Mouse (Mus musculus): ENCODE measurements around the gene Cad.
"Not testable (repeated sequence)": the region's sequence is repeated elsewhere in the genome, so short reads cannot be mapped to it uniquely, and the experiment has no call there.

The Cad gene

DNA sequence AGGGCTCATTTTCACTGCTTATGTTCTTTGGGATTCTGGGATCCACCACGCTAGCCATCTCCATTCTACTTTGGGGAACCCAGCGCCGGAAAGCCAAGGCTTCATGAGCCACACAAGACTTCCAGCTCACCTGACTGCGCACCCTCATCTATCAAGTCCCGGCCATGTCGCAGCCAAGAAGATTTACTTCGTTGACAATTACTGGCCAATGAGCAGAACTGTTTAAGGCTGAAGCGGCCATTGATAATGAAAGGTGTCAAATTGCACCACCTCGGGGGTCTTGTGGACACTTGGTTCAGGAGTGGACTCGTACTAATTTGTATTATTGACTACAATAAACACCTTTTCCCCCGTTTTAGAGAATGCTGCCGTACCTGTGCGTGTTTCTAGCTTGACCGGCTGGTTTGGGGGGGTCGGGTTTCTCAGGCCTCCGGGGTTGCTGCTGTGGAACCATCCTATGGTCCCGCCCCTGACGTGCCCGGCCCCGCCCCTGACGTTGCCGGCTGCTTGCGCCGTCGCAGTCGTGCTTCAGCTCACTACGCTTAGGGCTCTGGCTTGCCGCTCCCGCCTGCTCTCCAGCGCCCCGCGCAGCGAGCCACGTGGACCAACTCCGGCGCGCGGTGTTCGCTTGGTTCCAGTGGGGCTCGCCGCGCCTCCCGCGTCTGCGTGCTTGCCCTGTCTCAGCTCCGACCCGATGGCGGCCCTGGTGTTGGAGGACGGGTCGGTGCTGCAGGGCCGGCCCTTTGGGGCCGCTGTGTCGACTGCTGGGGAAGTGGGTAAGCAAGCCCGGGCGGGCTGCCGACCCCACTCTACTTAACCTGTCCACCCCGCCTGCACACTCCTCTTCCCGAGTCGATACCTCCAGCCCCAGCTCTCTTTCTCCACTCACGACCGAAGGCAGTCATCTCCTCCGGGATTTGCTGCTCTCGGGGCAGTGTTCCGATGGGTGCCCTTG lies at the start of gene Cad:
TSS of gene Cad (plus strand) at position 520 of the 955 bp plus-strand sequence.
- DNase-seq, result peak; percentile 98

DNA sequence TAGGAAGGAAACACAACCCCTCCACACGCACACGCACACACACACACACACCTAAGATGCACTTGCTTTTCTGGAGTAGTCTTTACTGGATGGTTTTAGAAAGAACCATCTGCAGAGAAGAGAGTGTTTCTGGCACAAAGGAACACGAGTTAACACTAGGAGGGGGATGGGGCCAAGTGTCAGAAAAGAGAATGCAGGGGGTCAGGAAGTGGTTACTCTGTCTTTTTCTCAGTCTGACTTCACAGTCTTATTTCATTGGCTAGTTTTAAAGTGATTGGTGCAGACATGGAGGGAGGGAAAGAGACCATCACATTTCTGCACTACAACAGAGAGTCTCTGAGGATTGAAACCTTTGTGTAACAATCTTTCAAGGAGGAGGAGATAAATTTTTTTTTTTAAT lies 41.8 kb upstream of the Cad start:
- no peak for DNase-seq

DNA sequence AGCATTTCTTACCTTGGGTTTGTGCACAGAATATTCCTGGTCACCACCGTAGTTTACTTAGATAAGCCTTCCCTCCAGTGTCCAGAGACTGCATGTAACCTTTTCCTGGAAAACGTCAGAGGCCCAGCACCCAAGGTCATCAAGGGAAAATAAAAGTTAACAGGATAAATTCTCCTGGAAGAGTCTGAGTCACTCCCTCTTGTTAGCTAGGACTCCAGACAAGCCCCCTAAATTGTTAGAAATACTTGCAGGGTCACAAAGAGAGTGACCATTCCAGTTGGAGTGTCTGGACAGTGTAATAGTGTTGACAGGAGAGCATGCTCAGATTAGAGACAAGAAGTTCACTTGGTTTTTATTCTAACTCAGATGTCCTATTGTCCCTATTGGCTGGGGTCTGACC lies 38.7 kb upstream of the Cad start:
- DNase-seq, result no peak

DNA sequence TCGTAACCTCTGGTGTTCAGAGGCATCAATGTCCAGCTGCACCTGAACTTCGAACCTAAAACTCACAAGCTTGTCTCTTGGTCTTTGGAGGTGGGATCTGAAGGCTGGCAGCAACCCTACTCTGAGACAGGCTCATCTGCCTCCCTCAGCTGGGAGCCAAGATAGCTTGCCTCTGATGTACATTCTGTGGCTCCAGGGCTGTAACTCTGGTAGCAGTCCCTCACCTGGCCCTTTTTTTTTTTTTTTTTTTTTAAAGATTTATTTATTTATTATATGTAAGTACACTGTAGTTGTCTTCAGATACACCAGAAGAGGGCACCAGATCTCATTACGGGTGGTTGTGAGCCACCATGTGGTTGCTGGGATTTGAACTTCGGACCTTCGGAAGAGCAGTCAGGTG lies 32.8 kb upstream of the Cad start:
- DNase-seq, result not testable (repeated sequence)

DNA sequence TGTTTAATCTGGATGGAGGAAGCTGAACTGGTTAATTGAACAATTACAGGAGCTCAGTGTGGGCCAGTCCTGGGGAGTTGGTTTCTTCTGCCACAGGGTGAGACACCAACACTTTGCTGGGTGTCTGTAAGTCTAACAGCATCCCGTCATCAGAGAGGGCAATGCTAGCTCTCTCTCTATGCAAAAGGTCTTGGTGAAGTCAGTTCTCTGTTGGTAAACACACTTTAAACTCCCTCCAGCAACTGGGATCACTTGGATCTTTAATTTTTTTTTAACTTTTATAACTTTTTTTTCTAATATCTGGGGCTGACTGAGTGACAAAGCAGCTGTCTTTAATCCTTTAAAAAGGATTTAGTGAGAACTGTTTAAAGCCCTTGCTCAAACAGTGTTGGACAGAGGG lies 31.9 kb upstream of the Cad start:
- no peak for DNase-seq

DNA sequence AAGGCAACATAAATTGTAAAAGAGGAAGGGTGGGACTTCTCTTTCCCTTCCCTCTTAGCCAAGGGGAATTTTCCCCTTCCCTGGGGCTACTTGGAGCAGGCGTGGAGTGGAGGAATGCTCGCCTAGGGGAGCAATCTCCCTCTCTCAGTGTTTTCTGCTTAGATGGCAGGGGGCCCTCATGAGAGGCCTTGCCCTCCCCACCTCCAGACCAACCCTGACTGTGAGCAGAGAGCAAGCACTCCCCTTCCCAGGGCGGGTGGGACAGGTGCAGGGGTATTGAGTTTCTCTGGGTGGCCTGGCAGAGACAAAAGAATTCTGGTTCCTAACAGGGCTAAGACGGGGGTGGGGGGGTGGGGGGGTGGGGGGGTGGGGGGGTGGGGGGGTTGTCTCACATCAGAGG lies 31.3 kb upstream of the Cad start:
- DNase-seq, result no peak

DNA sequence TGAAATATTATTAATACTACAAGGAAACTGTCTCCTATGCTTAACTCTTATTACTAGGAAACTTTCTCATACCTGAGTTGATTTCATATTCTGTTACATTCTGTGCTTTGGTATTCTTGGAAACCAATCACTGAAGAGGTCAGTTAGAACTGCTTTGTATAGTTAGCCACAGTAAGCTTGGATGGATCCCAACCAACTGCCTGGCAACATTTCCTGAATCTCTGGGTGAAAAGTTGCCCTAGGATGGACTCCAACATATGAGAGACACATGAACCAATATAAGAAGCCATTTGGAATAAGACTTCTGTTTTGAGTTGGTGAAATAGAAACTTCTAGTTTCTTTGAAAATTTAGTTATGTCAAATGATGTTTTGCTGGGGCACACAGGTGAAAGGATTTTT lies 29.9 kb upstream of the Cad start:
- DNase-seq, result no peak

DNA sequence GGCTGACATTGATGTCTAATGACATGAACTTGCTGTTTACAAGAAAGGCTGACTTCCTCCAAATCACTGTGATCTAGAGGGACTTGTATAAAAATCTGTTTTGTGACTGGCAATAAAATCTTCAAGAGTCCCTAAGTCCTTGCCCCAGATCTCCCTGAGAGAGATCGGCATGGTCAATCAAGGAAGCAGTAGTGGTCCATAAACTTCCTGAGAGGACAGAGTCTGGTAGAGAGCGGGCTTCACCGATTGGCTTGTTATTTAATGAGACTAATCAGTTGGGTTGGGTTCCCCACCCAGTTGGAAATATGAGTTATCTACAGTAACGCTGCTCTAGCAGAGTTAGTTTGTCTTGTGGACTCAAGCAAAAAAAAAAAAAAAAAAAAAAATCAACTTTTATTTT lies 23.7 kb upstream of the Cad start:
- DNase-seq, result no peak

DNA sequence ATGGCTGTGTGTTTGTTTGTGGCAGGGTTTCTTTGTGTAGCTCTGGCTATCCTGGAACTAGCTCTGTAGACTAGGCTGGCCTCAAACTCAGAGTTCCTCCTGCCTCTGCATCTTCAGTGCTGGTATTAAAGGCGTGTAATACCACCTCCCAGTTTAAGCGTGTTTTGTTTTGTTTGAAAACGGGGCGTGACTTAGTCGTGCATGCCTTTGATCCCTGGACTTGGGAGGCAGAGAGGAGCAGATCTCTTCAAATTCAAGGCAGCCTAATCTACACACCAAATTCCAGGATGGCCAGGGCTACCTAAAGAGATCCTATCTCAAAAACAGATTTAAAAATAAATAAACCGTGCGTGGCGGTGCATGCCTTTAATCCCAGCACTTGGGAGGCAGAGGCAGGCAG lies 23.1 kb upstream of the Cad start:
- no peak for DNase-seq

DNA sequence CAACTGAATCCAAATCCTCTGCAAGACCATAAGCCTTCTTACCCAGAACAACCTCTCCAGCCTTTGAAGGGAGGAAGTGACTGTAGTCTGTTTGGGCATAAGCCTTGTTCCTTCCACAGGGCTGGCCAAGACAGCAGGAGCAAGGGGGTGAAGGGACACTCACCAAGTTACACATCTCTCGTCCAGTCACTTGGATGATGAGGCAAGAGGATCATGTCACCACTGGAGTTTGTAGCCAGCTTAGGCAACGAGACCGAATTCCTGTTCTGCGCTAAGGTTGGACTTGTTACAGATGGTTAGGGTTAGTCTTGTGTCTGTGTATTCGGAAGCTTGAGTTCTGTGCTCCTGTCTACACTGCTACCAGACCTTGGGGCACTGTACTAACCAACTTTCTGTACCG lies 19.9 kb upstream of the Cad start:
- no peak for DNase-seq

DNA sequence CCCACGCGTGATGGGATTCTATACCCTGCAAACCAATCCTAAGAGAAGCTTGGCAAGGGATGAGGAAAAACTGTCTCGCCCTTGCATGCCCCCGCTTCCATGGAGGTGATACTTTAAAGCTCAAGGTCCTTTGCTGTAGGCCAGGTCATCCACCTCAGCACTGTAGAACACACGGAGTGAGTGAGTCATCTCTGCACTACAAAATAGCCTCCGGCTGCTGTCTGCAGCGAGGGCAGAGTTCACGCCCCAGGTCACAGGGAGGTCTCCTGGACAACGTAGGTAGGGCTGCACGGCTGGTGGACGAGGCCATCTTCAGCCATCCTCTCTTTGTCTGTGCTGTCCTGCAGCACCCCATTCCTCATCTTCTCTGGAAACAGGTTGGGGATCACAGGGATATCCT lies 18.0 kb upstream of the Cad start:
- DNase-seq, result not testable (repeated sequence)

DNA sequence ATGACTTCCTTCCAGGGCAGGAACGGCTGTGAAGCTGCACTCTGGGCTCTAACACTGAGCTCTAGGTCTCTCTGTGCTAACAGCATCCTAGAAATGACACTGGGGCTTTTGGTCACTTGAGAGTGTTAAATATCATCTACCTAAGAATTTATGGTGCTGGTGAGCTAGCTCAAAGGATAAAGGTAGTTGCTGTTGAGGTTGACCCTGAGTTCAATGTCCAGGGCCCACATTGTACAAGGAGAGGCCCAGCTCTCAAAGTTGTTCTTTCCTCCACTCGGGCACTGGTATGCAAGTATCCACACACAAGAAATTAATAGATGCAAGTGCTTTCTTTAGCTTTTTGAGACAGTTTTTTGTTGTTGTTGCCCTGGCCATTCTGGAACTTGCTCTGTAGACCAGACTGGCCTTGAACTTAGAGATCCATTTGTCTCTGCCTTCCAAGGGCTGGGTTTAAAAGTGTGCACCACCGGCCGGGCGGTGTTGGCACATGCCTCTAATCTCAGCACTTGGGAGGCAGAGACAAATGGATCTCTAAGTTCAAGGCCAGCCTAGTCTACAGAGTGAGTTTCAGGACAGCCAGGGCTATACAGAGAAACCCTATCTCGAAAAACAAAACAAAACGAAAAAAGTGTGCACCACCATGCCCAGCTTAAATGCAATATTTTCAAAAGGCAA lies 16.3 kb upstream of the Cad start:
- DNase-seq, result no peak

DNA sequence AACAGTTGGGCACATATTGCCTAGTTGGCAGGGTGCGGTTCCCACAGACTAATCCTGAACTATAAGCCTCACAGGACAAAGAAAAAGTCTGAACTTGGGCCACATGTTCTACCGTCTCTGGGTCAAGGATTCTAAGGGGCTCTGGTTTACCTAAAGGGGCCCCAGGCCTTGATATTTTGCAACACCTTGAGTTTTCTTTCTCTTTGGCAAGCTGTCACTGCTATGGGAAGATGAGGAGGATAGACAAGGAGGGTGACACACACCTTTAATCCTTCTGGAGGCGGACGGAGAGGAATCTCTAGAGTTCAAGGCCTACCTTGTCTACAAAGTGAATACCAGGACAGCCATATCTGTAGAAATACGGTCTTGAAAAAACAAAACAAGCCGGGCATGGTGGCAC lies 8.2 kb upstream of the Cad start:
- no peak for DNase-seq

DNA sequence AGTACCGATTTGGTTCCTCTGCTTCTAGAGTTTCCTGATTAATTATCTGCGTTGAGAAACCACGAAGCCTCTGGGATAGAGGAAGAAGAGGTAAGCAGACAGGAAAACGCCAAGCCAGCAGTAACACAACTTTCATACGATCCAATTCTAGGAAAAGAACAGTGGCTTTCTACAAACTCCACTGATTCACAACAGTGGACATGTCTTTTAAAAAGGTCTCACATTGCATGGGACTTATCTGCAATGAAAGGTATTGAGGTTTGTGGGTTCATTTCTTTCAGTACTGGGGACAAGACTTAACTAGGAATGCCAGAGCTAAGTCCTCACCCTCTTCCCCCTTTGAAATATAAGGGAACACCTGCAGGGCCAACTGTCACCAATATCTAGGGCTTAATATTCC lies 7.5 kb upstream of the Cad start:
- no peak for DNase-seq

DNA sequence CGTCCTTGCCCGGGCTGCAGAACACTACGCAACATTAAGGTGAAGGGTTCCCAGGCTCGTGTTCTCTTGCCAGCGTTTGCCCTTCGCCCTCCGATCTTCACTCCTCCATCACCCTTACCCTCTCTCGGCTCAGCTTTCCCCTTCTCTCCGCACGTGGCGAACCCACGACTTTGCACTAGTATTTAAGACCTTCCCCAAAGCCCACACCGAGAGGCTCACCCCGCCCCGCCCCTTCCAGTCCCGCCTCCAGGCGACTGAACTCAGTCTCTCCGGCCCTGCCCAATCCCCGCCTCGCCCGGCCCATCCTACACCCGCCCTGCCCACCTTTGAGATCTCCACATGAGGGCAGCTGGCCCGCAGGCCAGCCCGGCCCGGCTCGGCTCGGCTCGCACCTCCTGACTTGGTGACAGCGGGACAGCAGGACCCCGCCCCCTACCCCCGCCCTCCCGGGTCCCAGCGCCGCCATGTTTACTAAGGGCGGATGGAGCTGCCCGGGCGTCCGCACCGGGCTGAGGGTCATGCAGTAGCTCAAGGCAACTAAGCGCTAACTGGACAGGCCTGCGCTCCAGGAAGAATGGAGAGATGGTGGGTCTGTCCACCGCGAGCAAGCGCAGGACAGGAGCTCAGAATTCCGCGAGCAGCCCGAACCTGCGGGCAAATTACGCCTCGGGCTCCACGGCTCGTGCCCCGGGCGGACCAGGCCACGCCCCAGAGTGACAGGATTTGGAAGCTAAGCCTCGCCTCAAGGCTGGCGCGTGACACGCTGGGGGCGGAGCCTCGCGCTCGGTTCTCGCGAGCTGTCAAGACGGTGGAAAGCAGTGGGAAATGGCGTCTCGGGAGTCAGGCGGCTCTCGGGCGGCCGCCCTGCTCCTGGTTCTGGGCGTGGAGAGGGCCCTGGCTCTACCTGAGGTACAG lies 6.5 kb upstream of the Cad start, which contains the start of gene Atraid:
TSS of gene Atraid (plus strand) at position 465 of the 915 bp plus-strand sequence.
- DNase-seq, result peak; percentile 99

DNA sequence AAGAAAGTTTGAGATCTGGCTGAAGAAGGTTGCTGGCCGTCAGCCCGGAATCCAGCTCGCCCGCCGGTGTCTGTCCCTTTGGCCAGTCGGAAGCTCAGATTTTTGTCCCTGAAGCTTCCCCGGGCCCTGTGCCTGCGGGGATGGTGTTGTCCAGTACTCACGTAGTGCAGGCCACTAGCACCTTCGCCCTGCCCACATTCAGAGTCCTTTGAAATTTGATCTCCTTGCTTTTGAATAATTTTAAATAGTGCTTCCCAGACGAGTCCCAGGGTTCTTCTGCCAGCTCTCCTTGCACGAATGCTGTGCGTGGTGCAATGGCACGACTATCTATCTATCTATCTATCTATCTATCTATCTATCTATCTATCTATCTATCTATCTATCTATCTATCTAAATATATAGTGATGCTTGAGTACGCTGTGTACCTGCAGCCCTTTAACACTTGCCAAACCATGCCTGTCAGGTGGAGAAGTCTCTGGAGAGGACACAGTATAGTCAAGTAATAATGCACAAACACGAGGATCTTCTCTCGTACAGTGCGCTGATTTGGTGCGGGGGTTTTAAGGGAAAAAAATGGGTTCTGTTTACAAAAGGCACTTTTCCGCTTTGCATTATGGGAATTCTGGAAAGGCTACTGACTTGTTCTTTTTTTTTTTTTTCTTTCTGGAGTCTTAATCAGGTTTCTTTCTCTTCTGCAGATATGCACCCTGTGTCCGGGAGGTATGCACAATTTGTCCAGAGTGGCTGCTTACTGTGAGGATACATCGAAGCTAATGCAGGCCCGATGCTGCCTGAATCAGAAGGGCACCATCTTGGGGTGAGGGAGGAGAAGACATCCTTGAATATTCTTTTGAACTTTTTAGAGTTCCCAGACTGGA lies 5.6 kb upstream of the Cad start, which contains the start of gene Slc5a6:
TSS of gene Slc5a6 (minus strand) at position 162 of the 879 bp plus-strand sequence.
- peak; percentile 75 for DNase-seq

DNA sequence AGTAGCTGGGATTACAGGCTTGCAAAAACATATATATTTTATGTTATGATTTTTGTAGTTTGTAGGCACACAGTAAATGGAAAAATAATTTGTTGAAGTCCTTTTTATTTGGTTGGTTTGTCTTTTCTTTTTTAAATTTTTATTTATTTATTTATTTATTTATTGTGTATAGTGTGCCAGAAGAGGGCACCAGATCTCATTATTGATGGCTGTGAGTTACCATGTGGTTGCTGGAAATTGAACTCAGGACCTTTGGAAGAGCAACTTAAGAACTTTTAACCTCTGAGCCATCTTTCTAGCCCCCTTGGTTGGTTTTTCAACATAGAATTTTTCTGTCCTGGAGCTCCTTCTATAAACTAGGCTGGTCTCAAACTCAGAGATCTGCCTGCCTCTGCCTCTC lies 4.2 kb upstream of the Cad start:
- DNase-seq, result no peak

DNA sequence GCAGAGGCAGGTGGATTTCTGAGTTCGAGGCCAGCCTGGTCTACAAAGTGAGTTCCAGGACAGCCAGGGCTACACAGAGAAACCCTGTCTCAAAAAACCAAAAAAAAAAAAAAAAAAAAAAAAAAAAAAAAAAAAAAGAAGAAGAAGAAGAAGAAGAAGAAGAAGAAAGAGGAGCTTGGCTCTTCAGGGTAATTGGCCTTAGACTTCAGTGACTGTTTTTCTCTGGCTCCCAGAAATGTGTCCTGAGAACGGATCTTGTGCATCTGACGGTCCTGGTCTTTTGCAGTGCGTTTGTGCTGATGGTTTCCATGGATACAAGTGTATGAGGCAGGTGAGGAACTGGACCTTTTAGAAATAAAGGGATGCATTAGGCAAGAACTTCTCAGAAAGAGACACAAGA lies 852 bp upstream of the Cad start:
- not testable (repeated sequence) for DNase-seq

DNA sequence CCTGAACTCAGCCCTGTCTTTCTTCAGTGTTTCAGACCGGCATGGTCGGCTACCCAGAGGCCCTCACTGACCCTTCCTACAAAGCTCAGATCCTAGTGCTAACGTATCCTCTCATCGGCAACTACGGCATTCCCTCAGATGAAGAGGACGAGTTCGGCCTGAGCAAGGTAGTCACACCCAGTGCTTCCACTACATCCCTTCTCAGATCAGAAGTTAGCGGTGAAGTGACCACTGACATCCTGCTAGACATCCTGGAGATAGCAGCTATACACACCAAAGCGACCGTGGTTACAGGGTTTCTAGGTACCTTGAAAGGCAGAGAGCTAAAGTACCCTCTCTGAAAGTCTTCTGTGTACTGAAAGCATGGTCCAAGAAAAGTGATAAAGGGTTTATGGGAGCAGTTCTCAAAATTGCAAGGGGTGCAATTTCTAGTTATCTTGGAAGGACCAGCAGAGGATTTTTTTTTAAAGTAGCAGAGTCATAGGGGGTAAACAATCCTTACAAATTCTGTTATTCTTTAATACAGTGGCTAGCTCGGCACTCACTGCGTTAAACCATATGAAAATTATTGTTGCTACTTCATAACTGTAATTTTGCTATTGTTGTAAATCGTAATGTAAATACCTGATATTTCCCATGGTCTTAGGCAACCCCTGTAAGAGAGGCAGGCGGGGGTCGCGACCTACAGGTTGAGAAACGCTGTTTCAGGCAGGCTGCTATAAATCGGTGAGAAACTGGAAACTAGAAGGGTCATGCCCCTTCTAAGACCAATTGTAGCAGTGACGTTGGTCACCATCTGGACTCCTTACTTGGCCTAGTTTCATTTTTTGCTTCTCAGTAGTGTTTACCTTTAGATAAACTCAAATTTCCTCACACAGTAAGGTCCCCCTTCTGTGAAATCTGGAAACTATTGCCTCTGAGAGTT lies 898 bp downstream of the Cad start:
- DNase-seq, result no peak

DNA sequence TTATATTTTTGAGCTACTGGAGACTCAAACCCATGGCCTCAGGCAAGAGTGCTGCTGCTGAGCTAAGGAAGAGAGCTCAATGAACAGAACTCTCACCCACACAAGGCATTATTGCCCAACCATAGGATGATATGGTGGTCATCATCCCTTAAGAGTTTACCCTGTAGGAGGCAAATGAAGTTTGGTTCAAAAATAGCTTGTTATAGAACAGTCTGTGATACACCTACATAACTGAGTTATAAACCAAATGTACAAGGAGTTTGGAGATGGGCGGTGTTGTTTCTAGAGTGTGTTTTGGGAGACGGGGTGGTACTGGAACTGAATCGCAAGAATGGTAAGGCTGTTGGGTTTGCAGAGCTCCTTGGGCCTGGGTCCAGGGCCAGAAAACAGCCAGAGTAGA lies 15.2 kb downstream of the Cad start:
- no peak for DNase-seq

DNA sequence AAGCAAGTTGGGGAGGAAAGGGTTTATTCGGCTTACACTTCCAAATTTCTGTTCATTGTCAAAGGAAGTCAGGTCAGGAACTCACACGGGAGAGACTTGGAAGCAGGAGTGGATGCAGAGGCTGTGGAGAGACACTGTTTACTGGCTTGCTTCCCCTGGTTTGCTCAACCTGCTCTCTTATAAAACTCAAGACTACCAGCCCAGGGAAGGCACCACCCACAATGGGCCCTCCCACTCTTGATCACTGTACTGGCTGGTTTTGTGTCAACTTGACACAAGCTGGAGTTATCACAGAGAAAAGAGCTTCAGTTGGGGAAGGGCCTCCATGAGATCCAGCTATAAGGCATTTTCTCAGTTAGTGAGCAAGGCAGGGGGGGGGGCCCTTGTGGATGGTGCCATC lies 16.5 kb downstream of the Cad start:
- DNase-seq, result no peak

Measured in lung, postnatal 10 days (tissue).